Mouse (Mus musculus): ENCODE data around the gene Rab4b.

The Rab4b gene

GRCm38 (mm10) chr7:27159882-27160281 lies 18.8 kb downstream of the Rab4b start:
- DNase-seq (ENCODE audit: low read depth) = peak; percentile 91

GRCm38 (mm10) chr7:27159256-27159655 lies 19.4 kb downstream of the Rab4b start:
- DNase-seq (ENCODE audit: low read depth) = no peak

GRCm38 (mm10) chr7:27158171-27158570 lies 20.5 kb downstream of the Rab4b start:
- no peak for DNase-seq (ENCODE audit: low read depth)

DNA sequence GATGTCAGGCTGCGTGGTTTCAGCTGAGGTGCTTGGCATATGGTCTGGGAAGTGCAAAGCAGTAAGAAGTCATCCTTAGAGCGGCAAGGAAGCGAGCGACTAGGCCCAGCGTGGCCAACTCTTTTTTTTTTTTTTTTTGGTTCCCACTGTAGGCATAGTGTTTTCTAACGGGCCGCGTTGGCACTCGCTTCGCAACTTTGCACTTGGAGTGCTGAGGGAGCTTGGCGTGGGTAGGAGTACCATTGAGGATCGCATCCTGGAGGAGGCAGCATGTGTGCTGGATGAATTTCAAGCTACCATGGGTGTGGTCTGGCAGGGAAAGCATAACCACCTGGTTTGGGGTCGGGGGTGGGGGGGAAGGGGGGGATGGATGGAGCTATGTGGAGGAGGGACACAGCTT lies 22.7 kb downstream of the Rab4b start:
- no peak for DNase-seq (ENCODE audit: low read depth)

GRCm38 (mm10) chr7:27153205-27153764 lies 25.4 kb downstream of the Rab4b start, which contains the start of gene Cyp2t4:
Cyp2t4 (plus strand) TSS chr7:27153714.
- DNase-seq (ENCODE audit: low read depth) = no peak

GRCm38 (mm10) chr7:27136410-27136996 lies 42.2 kb downstream of the Rab4b start:
- no peak for DNase-seq (ENCODE audit: low read depth)

- DNase-seq (ENCODE audit: low read depth) = no peak
Measured at GRCm38 (mm10) chr7:27133757-27134156, 44.9 kb downstream of the Rab4b start.

- DNase-seq (ENCODE audit: low read depth) = no peak
Measured at GRCm38 (mm10) chr7:27133156-27133555, 45.5 kb downstream of the Rab4b start.

DNA sequence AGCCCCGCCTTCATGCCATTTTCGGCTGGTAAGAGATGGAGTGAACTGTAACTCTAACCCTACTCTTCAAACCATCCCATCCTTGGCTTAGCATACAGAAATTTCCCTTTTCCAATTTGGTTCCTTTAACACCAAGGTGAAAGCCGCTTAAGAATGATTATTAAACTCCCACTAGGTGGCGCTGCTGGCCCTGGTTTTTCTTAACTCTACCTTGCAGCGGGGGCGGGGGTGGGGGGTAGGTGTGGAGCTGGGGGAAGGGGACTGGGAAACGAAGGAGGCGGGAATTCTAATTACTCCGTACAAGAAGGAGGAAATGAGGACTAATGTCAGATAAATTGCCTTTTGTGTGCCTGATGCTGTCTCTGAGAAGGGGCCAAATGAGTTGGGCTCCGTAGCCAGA lies 46.1 kb downstream of the Rab4b start:
- peak; percentile 70 for DNase-seq (ENCODE audit: low read depth)

DNA sequence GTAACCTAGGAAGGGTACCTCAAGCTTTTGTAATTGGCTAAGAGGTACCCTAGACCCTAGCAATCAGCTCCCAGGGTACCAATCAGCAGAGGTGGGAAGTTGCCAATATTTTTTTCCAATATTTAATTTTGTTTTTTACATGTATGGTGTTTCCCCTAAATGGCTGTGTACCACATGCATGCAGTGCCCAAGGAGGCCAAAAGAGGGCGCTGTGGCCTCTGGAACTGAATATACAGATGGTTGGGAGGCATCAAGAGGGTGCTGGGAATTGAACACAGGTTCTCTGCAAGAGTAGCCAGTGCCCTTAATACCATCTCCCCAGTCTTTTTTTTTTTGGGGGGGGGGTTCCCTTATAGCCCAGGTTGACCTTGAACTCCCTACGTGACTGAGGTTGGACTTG lies 47.3 kb downstream of the Rab4b start:
- DNase-seq (ENCODE audit: low read depth) = peak; percentile 16

DNA sequence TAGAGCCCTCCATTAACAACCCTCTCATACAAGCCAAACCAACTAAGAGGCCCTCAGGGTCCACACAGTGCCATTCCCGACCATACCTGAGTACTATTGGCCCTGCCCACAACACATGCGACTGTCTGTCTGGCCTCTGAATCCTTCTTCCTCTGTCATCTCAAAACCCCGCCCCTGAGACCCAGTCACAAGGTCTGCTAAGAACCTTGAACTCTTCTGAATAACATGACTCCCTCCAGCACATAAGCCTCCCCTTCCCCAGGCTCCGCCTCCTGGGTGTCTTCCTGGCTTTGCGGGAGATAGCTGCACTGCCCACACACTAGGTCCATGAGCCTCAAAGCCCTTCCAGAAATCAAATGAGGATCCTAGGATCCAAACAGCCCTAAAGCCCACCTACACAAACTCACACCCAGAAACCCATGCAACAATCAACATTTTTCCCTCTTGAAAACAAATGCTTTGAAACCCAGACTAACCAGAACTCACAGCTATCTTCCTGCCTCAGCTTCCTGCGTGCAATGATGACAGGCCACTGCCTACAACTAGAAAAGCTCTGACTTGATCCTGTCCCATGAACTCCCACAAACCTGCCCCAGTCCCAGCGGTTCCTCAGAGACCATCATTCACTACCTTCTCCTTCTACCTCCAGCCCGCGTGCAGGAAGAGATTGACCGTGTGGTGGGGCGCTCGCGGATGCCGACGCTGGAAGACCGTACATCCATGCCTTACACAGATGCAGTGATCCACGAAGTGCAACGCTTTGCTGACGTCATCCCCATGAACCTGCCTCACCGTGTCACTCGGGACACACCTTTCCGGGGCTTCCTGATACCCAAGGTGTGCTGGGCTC lies 48.0 kb downstream of the Rab4b start:
- DNase-seq (ENCODE audit: low read depth) = no peak

DNA sequence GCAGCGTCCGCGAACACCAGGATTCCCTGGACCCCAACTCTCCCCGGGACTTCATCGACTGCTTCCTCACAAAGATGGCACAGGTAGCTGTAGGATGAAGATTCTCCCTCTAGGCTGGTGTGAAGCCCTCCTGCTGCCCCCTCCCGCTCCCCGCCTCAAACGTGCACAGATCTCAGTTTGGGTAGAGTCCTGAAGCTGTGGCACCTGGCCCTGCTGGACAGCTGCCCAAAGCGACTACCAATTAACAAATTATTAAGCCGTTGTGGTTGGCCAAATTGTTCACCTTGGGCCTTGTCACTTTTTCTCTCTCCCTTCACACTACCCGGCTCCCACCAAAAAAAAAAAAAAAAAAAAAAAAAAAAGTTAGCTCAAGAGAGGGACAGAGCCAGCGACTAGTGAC lies 48.9 kb downstream of the Rab4b start:
- DNase-seq (ENCODE audit: low read depth) = no peak

GRCm38 (mm10) chr7:27128946-27129345 lies 49.8 kb downstream of the Rab4b start:
- no peak for DNase-seq (ENCODE audit: low read depth)

GRCm38 (mm10) chr7:27128162-27128561 lies 50.5 kb downstream of the Rab4b start:
- DNase-seq (ENCODE audit: low read depth) = peak; percentile 30

GRCm38 (mm10) chr7:27124969-27125368 lies 53.7 kb downstream of the Rab4b start:
- DNase-seq (ENCODE audit: low read depth) = no peak

DNA sequence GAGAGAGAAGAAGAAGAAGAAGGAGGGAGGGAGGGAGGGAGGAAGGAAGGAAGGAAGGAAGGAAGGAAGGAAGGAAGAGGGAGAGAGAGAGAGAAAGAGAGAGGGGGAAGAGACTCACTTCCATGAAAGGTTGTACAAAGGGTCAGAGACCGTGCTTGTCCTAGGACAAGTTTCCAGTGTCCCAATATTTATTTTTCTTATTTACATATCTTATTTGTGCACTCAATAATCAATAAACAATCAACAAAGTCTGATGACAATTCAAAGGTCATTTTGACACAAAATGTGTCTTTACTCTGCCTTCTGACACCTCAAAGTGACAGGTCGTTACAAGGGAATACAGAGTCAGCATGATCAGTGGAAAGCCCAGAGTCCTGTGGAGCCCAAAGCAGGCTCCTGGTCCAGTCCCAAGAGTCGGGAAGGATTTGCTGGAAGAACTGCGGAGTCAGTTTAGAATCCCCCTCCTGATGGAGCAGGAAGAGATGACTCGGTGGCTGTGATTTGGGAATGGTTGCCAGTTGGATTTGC lies 54.3 kb downstream of the Rab4b start:
- no peak for DNase-seq (ENCODE audit: low read depth)

DNA sequence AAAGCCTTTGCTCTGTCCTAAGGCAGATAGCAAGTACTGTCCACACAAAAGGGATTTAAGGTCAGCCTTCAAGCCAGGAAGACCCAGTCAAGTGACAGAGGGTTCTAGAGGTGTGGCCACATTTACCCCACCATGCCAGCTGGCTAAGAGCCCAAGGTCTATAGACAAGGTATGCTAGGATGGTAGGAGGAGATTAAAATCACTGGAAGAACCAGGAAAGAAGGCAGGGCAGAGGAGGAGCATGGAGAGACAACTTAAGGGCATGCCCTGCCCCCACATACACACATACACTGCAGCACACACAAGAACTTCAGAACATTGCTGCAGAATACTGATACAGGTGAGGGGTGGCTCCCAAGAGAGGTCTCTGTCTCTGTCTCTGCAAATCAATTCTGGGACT lies 59.0 kb downstream of the Rab4b start, which contains the start of gene Cyp2f2:
Gene Cyp2f2 (plus strand): TSS at position 234 of the 400 bp plus-strand sequence.
- DNase-seq (ENCODE audit: low read depth) = no peak

All from induced T-regulatory cell, adult 2 months (primary cell).